9 mouse cellular contexts compared by ENCODE assay signal in the genomic region with DNA sequence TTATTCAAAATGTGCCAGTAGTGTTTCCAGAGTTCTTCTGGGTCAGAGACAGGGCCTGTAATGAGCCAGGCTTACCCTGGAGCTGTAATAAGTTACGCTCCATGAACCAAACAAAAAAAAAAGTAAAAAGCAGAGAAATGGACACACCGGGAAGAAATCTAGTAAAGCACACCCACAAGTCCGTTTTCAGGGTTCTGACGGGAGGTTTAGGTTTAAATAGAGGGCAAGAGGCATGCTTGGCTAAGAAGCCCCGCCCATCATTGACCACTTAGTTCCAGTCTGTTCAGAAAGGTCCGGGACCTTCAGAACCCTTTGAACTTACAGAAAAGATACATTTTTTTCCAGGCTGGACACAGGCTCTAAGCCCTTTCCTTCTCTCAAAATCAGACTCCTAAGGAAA. TPM values are rescaled to one million over a fixed set of nuclear protein-coding genes. Genes with fewer than 3 reads are reported as not detected.
DNase-seq lines count a peak whose midpoint lies in the region; ATAC-seq and TF ChIP-seq lines count a peak whose summit lies in the region.
"Had no signal": no experiment of that assay in that cellular context is flagged by ENCODE, and none has a peak within 500 bp of the region (broad histone marks: within the 10 kb centered on the region; RNA-seq: fewer than 3 reads in every experiment).

No protein-coding gene starts in this region.

- H3K36me3 ChIP-seq in embryonic facial prominence, embryonic 12.5 days = no peaks in the 10 kb centered on the region
- no peaks in the 10 kb centered on the region for H3K36me3 ChIP-seq in intestine, embryonic 14.5 days (ENCODE audit: control insufficient read depth, insufficient read depth, low read length)
- H3K36me3 ChIP-seq in myocyte (ENCODE audit: control insufficient read depth, insufficient read depth) = no peaks in the 10 kb centered on the region

- peak overlapping the region; percentile 91 for H3K4me3 ChIP-seq in layer of hippocampus, adult 2 months
- peak overlapping the region; percentile 75 for H3K4me3 ChIP-seq in embryonic facial prominence, embryonic 12.5 days
- peak overlapping the region; percentile 91 for H3K4me3 ChIP-seq in intestine, embryonic 14.5 days (ENCODE audit: low read depth, low read length)
- H3K4me3 ChIP-seq in myocyte = peak overlapping the region; percentile 39

- intact Hi-C loops in left cerebral cortex, postnatal 4 days (cut with DNase I) = no loop called here

- H3K9ac ChIP-seq in embryonic facial prominence, embryonic 12.5 days = no peak overlapping the region
- no peak overlapping the region; the same call in 1 of the 2 replicates for H3K9ac ChIP-seq in intestine, embryonic 14.5 days (ENCODE audit: low read length)

- DNase-seq in layer of hippocampus, adult 2 months (ENCODE audit: low spot score in 2 of 2) = no peak
- no peak for DNase-seq in layer of hippocampus, adult 8-10 months (ENCODE audit: low spot score in 2 of 2)
- no peak for DNase-seq in intestine, embryonic 14.5 days (ENCODE audit: low spot score)
- DNase-seq in urinary bladder, postnatal 25 days (ENCODE audit: low spot score) = no peak
- DNase-seq in urinary bladder, postnatal 10 days (ENCODE audit: low spot score) = no peak
- DNase-seq in left cerebral cortex, postnatal 4 days = no peak

- no peak overlapping the region for H3ac ChIP-seq in myocyte (ENCODE audit: control insufficient read depth, insufficient read length)

- H3K27ac ChIP-seq in layer of hippocampus, adult 2 months = peak overlapping the region; percentile 97
- H3K27ac ChIP-seq in embryonic facial prominence, embryonic 12.5 days = no peak overlapping the region
- H3K27ac ChIP-seq in intestine, embryonic 14.5 days (ENCODE audit: low read depth) = peak overlapping the region; percentile 76; the same call in 1 of the 2 replicates
- H3K27ac ChIP-seq: macrophage had no signal

- 33% methylated on average over 6 of the region's 6 CpGs for WGBS in embryonic facial prominence, embryonic 12.5 days
- 40% methylated on average over 6 of the region's 6 CpGs for WGBS in intestine, embryonic 14.5 days

- H3K9me3 ChIP-seq in embryonic facial prominence, embryonic 12.5 days = no peaks in the 10 kb centered on the region
- H3K9me3 ChIP-seq in intestine, embryonic 14.5 days (ENCODE audit: control insufficient read depth, low read length) = no peaks in the 10 kb centered on the region

- no peak for TF ChIP-seq CTCF in layer of hippocampus, adult 2 months (conservative IDR thresholded peaks at IDR 0.05)

- no peaks in the 10 kb centered on the region for H3K27me3 ChIP-seq in embryonic facial prominence, embryonic 12.5 days
- no peaks in the 10 kb centered on the region for H3K27me3 ChIP-seq in intestine, embryonic 14.5 days (replicated peaks; ENCODE audit: control insufficient read depth, insufficient read depth, low read length)
- H3K27me3 ChIP-seq in myocyte (ENCODE audit: control insufficient read depth, insufficient read depth, insufficient read length) = no peaks in the 10 kb centered on the region

- peaks cover 4% of the 10 kb centered on the region for H3K79me2 ChIP-seq in myocyte (ENCODE audit: control insufficient read depth, insufficient read depth)

- TF ChIP-seq POLR2A in myocyte (IDR thresholded peaks at IDR 0.05; ENCODE audit: insufficient read length, low read depth) = no peak

- peaks cover 14% of the 10 kb centered on the region for H3K4me1 ChIP-seq in embryonic facial prominence, embryonic 12.5 days
- H3K4me1 ChIP-seq in intestine, embryonic 14.5 days (replicated peaks; ENCODE audit: control insufficient read depth, insufficient read depth, low read length) = peaks cover 13% of the 10 kb centered on the region

- ATAC-seq in embryonic facial prominence, embryonic 12.5 days (ENCODE audit: insufficient number of reproducible peaks, insufficient read depth, low FRiP score, low TSS enrichment) = no peak
- no peak for ATAC-seq in intestine, embryonic 14.5 days (replicated peaks; ENCODE audit: low FRiP score, low TSS enrichment, low read depth)

- peak overlapping the region; percentile 63 for H3K4me2 ChIP-seq in embryonic facial prominence, embryonic 12.5 days (replicated peaks)
- H3K4me2 ChIP-seq in intestine, embryonic 14.5 days (ENCODE audit: low read length) = peak overlapping the region; percentile 79
- H3K4me2 ChIP-seq in myocyte (ENCODE audit: low read depth) = peak overlapping the region; percentile 59

TF ChIP-seq in myocyte, 11 proteins besides CTCF, POLR2A, EP300 and RAD21:
- TF ChIP-seq POLR2AphosphoS2 (IDR thresholded peaks at IDR 0.05; ENCODE audit: insufficient read length, low read depth) (no peak), MAX (IDR thresholded peaks at IDR 0.05; ENCODE audit: low read depth) (no peak), E2F4 (IDR thresholded peaks at IDR 0.05; ENCODE audit: insufficient read depth) (no peak), MYOG (IDR thresholded peaks at IDR 0.05; ENCODE audit: control insufficient read depth in 1 of 3, insufficient read depth in 1 of 3, insufficient read length in 2 of 3, low read depth in 2 of 3) (no peak), USF1 (IDR thresholded peaks at IDR 0.05; ENCODE audit: low read depth) (no peak), CEBPB (IDR thresholded peaks at IDR 0.05; ENCODE audit: insufficient read depth, poor library complexity, severe bottlenecking) (no peak), TCF12 (IDR thresholded peaks at IDR 0.05; ENCODE audit: insufficient read depth, poor library complexity, severe bottlenecking) (no peak), REST (IDR thresholded peaks at IDR 0.05; ENCODE audit: insufficient read depth, insufficient read length) (no peak), SRF (IDR thresholded peaks at IDR 0.05; ENCODE audit: control insufficient read depth, insufficient read length, low read depth) (no peak), TCF3 (IDR thresholded peaks at IDR 0.05; ENCODE audit: insufficient read length, low read depth) (no peak), MYOD1 (IDR thresholded peaks at IDR 0.05; ENCODE audit: control insufficient read depth in 1 of 3, insufficient read length in 2 of 3, low read depth in 2 of 3) (no peak)

RNA-seq across cellular contexts. Expression of gene Gde1, which starts 0.5 kb away (rescaled TPM):
- 100 to 1,000 TPM; 204 to 214 TPM for total RNA-seq in layer of hippocampus, adult 2 months (2021)
- 100 to 1,000 TPM; 199 to 203 (median 202) TPM for total RNA-seq in layer of hippocampus, adult 8-10 months (2022)
- 79.3 and 80.6 TPM in 2 replicates for polyA plus RNA-seq in embryonic facial prominence, embryonic 12.5 days (2016; fragmentation: Nextera tagmentation; extraction: Ambion mirVana)
- polyA plus RNA-seq in intestine, embryonic 14.5 days (2014; fragmentation: Nextera tagmentation; extraction: Ambion mirVana) = 114 and 125 TPM in 2 replicates
- polyA plus RNA-seq in myocyte (2012; fragmentation: generic; extraction: Trizol) = 76.5 TPM
- 100 to 1,000 TPM; 154 to 159 TPM for total RNA-seq in left cerebral cortex, postnatal 4 days (2021)

RNA-seq across cellular contexts. Expression of gene Ccp110, which starts 6.3 kb away (rescaled TPM):
- 10 to 100 TPM; 41.5 to 50.3 TPM for total RNA-seq in layer of hippocampus, adult 2 months (2021)
- total RNA-seq in layer of hippocampus, adult 8-10 months (2022) = 10 to 100 TPM; 44.1 to 54.8 (median 47.9) TPM
- polyA plus RNA-seq in embryonic facial prominence, embryonic 12.5 days (2016; fragmentation: Nextera tagmentation; extraction: Ambion mirVana) = 28.1 and 34.3 TPM in 2 replicates
- 8.3 and 9.0 TPM in 2 replicates for polyA plus RNA-seq in intestine, embryonic 14.5 days (2014; fragmentation: Nextera tagmentation; extraction: Ambion mirVana)
- polyA plus RNA-seq in myocyte (2012; fragmentation: generic; extraction: Trizol) = 1.9 TPM
- total RNA-seq in left cerebral cortex, postnatal 4 days (2021) = 10 to 100 TPM; 40.3 to 43.4 TPM

RNA-seq across cellular contexts. Expression of gene Vps35l, which starts 34.0 kb away (rescaled TPM):
- 10 to 100 TPM; 58.5 to 65.1 TPM for total RNA-seq in layer of hippocampus, adult 2 months (2021)
- 10 to 100 TPM; 61.8 to 73.0 (median 69.1) TPM for total RNA-seq in layer of hippocampus, adult 8-10 months (2022)
- polyA plus RNA-seq in embryonic facial prominence, embryonic 12.5 days (2016; fragmentation: Nextera tagmentation; extraction: Ambion mirVana) = 76.5 and 81.1 TPM in 2 replicates
- 67.7 and 79.0 TPM in 2 replicates for polyA plus RNA-seq in intestine, embryonic 14.5 days (2014; fragmentation: Nextera tagmentation; extraction: Ambion mirVana)
- 35.7 TPM for polyA plus RNA-seq in myocyte (2012; fragmentation: generic; extraction: Trizol)
- total RNA-seq in left cerebral cortex, postnatal 4 days (2021) = 10 to 100 TPM; 84.4 to 85.7 TPM

Comparison
In these comparisons a context has a peak if more than half of its experiments do, and no peak if none do; other contexts are left out.
1. H3K4me3 ChIP-seq: peak in every context shown above with its lines; median percentile 91 in layer of hippocampus, adult 2 months; 91 in intestine, embryonic 14.5 days; 75 in embryonic facial prominence, embryonic 12.5 days; 39 in myocyte.